ENCODE assay signal across 18 mouse cellular contexts in the genomic region with DNA sequence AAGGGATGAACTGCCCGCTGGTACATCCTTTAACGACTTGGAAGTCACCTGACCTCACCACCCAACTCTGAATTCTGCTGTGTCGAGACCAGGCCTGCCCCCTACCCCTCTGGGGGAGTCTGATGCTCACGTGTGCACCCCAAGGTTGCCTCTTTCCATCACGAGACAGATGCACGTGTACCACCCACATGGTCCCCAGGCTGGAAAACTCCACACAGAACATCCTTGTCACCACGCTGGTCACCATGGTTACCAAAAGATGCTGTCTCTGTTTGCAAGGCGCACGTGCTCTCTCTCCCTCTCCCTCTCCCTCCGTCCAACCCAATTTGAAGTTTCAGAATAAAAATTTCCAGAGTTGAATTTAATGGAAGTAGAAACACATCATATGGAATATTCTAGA. TPM values are rescaled to one million over a fixed set of nuclear protein-coding genes. Genes with fewer than 3 reads are reported as not detected.
DNase-seq lines count a peak whose midpoint lies in the region; ATAC-seq and TF ChIP-seq lines count a peak whose summit lies in the region.
"Had no signal": no experiment of that assay in that cellular context is flagged by ENCODE, and none has a peak within 500 bp of the region (broad histone marks: within the 10 kb centered on the region; RNA-seq: fewer than 3 reads in every experiment).

No protein-coding gene starts in this region.

- H3K27me3 ChIP-seq in forebrain, postnatal 0 days (ENCODE audit: insufficient read depth, low read length) = no peaks in the 10 kb centered on the region
- H3K27me3 ChIP-seq in forebrain, embryonic 10.5 days (ENCODE audit: poor library complexity, severe bottlenecking) = no peaks in the 10 kb centered on the region
- H3K27me3 ChIP-seq in kidney, adult 2 months (replicated peaks; ENCODE audit: control insufficient read depth, insufficient read depth, low read length) = no peaks in the 10 kb centered on the region
- H3K27me3 ChIP-seq in neural tube, embryonic 15.5 days (replicated peaks) = no peaks in the 10 kb centered on the region
- H3K27me3 ChIP-seq: lung, embryonic 15.5 days had no signal

- H3K4me1 ChIP-seq in forebrain, postnatal 0 days (ENCODE audit: insufficient read depth) = peaks cover 6% of the 10 kb centered on the region; the same call in 1 of the 2 replicates
- H3K4me1 ChIP-seq in forebrain, embryonic 10.5 days = peaks cover 12% of the 10 kb centered on the region
- no peaks in the 10 kb centered on the region for H3K4me1 ChIP-seq in kidney, adult 2 months (ENCODE audit: control insufficient read depth, insufficient read depth, low read length)
- H3K4me1 ChIP-seq in neural tube, embryonic 15.5 days = peaks cover 13% of the 10 kb centered on the region
- H3K4me1 ChIP-seq: lung, embryonic 15.5 days had no signal

- H3K9me3 ChIP-seq in forebrain, postnatal 0 days (ENCODE audit: low read length) = no peaks in the 10 kb centered on the region
- no peaks in the 10 kb centered on the region for H3K9me3 ChIP-seq in forebrain, embryonic 10.5 days
- no peaks in the 10 kb centered on the region for H3K9me3 ChIP-seq in neural tube, embryonic 15.5 days (replicated peaks)
- H3K9me3 ChIP-seq: heart, embryonic 13.5 days; hindbrain, embryonic 10.5 days; lung, embryonic 15.5 days; neural tube, embryonic 13.5 days had no signal

- intact Hi-C loops in left cerebral cortex, postnatal 36 days (cut with DNase I) = no loop called here

- TF ChIP-seq POLR2A in kidney, adult 2 months (IDR thresholded peaks at IDR 0.05; ENCODE audit: low read depth, low read length) = no peak

- no peak overlapping the region for H3K27ac ChIP-seq in forebrain, postnatal 0 days (ENCODE audit: low read depth, low read length)
- no peak overlapping the region for H3K27ac ChIP-seq in forebrain, embryonic 10.5 days
- no peak overlapping the region for H3K27ac ChIP-seq in kidney, adult 2 months (ENCODE audit: insufficient read depth, low read depth, low read length)
- H3K27ac ChIP-seq in neural tube, embryonic 15.5 days (replicated peaks) = no peak overlapping the region
- H3K27ac ChIP-seq: heart, embryonic 13.5 days; hindbrain, embryonic 10.5 days; lung, embryonic 15.5 days; neural tube, embryonic 13.5 days had no signal

- WGBS in forebrain, postnatal 0 days = 51% methylated on average over 10 of the region's 10 CpGs
- whole genome bisulfite sequencing in forebrain, embryonic 10.5 days = 70% methylated on average over 10 of the region's 10 CpGs
- WGBS in kidney, adult 2 months = 59% methylated on average over 10 of the region's 10 CpGs
- WGBS in neural tube, embryonic 15.5 days = 61% methylated on average over 10 of the region's 10 CpGs

- H3K4me3 ChIP-seq in forebrain, postnatal 0 days (ENCODE audit: low read depth, low read length) = no peak overlapping the region
- no peak overlapping the region for H3K4me3 ChIP-seq in forebrain, embryonic 10.5 days
- H3K4me3 ChIP-seq in kidney, adult 2 months (ENCODE audit: insufficient read depth, low read depth, low read length) = no peak overlapping the region
- H3K4me3 ChIP-seq in neural tube, embryonic 15.5 days (replicated peaks) = no peak overlapping the region
- H3K4me3 ChIP-seq: heart, embryonic 13.5 days; hindbrain, embryonic 10.5 days; lung, embryonic 15.5 days; neural tube, embryonic 13.5 days had no signal

- H3K9ac ChIP-seq in forebrain, postnatal 0 days = no peak overlapping the region
- H3K9ac ChIP-seq in neural tube, embryonic 15.5 days (replicated peaks) = no peak overlapping the region
- H3K9ac ChIP-seq: heart, embryonic 13.5 days; lung, embryonic 15.5 days; neural tube, embryonic 13.5 days had no signal

- no peak for TF ChIP-seq CTCF in forebrain, postnatal 0 days (IDR thresholded peaks at IDR 0.05; ENCODE audit: low read depth)
- TF ChIP-seq CTCF in kidney, adult 2 months (conservative IDR thresholded peaks at IDR 0.05; ENCODE audit: insufficient read depth, insufficient read length, low read depth, low read length) = no peak

- peak; percentile 44 for DNase-seq in forebrain, postnatal 0 days
- DNase-seq in forebrain, embryonic 10.5 days (ENCODE audit: extremely low spot score, low spot score) = no peak
- DNase-seq in layer of hippocampus, postnatal 14 days (ENCODE audit: low spot score in 2 of 2) = peak; percentile 59 to 86
- DNase-seq in left cerebral cortex, postnatal 36 days (ENCODE audit: low spot score in 2 of 2) = peak; percentile 71 to 82
- DNase-seq in kidney, postnatal 4 days = no peak
- no peak for DNase-seq in cerebellum, postnatal 36 days
- DNase-seq in kidney, adult 2 months = no peak
- DNase-seq: cerebellum, adult 8-10 months; embryo, embryonic 11 days; kidney, postnatal 10 days; liver; retina, postnatal 1 day; thymus, adult 2 months had no signal

- H3K36me3 ChIP-seq in forebrain, postnatal 0 days (ENCODE audit: insufficient read depth) = no peaks in the 10 kb centered on the region
- H3K36me3 ChIP-seq in forebrain, embryonic 10.5 days (replicated peaks) = no peaks in the 10 kb centered on the region
- no peaks in the 10 kb centered on the region for H3K36me3 ChIP-seq in kidney, adult 2 months (ENCODE audit: control insufficient read depth, insufficient read depth, low read length)
- no peaks in the 10 kb centered on the region for H3K36me3 ChIP-seq in neural tube, embryonic 15.5 days
- H3K36me3 ChIP-seq: heart, embryonic 13.5 days; hindbrain, embryonic 10.5 days; lung, embryonic 15.5 days; neural tube, embryonic 13.5 days had no signal

- peak; percentile 51 for ATAC-seq in forebrain, postnatal 0 days
- ATAC-seq in neural tube, embryonic 15.5 days (ENCODE audit: low FRiP score) = no peak

- H3K4me2 ChIP-seq in forebrain, postnatal 0 days (ENCODE audit: low read depth) = no peak overlapping the region
- H3K4me2 ChIP-seq in neural tube, embryonic 15.5 days = no peak overlapping the region
- H3K4me2 ChIP-seq: heart, embryonic 13.5 days; lung, embryonic 15.5 days; neural tube, embryonic 13.5 days had no signal

RNA-seq across cellular contexts. Expression of gene Dpp9, which starts 11.2 kb away (rescaled TPM):
- total RNA-seq in forebrain, postnatal 0 days (2014; rRNA removed) = 16.2 and 21.9 TPM in 2 replicates
- polyA plus RNA-seq in forebrain, postnatal 0 days (2015; fragmentation: Nextera tagmentation; extraction: Ambion mirVana) = 16.1 and 19.5 TPM in 2 replicates
- 49.7 and 51.2 TPM in 2 replicates for polyA plus RNA-seq in forebrain, embryonic 10.5 days (2016; fragmentation: Nextera tagmentation; extraction: Ambion mirVana)
- total RNA-seq in layer of hippocampus, postnatal 14 days (2021) = 10 to 100 TPM; 49.4 to 52.4 TPM
- 10 to 100 TPM; 68.7 to 72.1 TPM for total RNA-seq in left cerebral cortex, postnatal 36 days (2021)
- polyA plus RNA-seq in kidney, adult 2 months (2012; rRNA removed) = 35.6 and 40.9 TPM in 2 replicates
- 22.4 and 27.2 TPM in 2 replicates for polyA plus RNA-seq in neural tube, embryonic 15.5 days (2015; fragmentation: Nextera tagmentation; extraction: Ambion mirVana)

RNA-seq across cellular contexts. Expression of gene Fem1a, which starts 26.7 kb away (rescaled TPM):
- 44.2 and 53.6 TPM in 2 replicates for total RNA-seq in forebrain, postnatal 0 days (2014; rRNA removed)
- 15.4 and 17.2 TPM in 2 replicates for polyA plus RNA-seq in forebrain, postnatal 0 days (2015; fragmentation: Nextera tagmentation; extraction: Ambion mirVana)
- 11.5 and 13.2 TPM in 2 replicates for polyA plus RNA-seq in forebrain, embryonic 10.5 days (2016; fragmentation: Nextera tagmentation; extraction: Ambion mirVana)
- total RNA-seq in layer of hippocampus, postnatal 14 days (2021) = 10 to 100 TPM; 41.6 to 44.7 TPM
- 10 to 100 TPM; 33.0 to 35.4 TPM for total RNA-seq in left cerebral cortex, postnatal 36 days (2021)
- polyA plus RNA-seq in kidney, adult 2 months (2012; rRNA removed) = 23.7 and 28.2 TPM in 2 replicates
- 16.2 and 16.9 TPM in 2 replicates for polyA plus RNA-seq in neural tube, embryonic 15.5 days (2015; fragmentation: Nextera tagmentation; extraction: Ambion mirVana)

RNA-seq across cellular contexts. Expression of gene Mydgf, which starts 46.2 kb away (rescaled TPM):
- 52.3 and 65.1 TPM in 2 replicates for total RNA-seq in forebrain, postnatal 0 days (2014; rRNA removed)
- polyA plus RNA-seq in forebrain, postnatal 0 days (2015; fragmentation: Nextera tagmentation; extraction: Ambion mirVana) = 65.7 and 75.0 TPM in 2 replicates
- 75.5 and 78.5 TPM in 2 replicates for polyA plus RNA-seq in forebrain, embryonic 10.5 days (2016; fragmentation: Nextera tagmentation; extraction: Ambion mirVana)
- 10 to 100 TPM; 43.3 to 46.0 TPM for total RNA-seq in layer of hippocampus, postnatal 14 days (2021)
- 10 to 100 TPM; 39.7 to 43.9 TPM for total RNA-seq in left cerebral cortex, postnatal 36 days (2021)
- polyA plus RNA-seq in kidney, adult 2 months (2012; rRNA removed) = 60.6 and 71.7 TPM in 2 replicates
- 80.3 and 82.3 TPM in 2 replicates for polyA plus RNA-seq in neural tube, embryonic 15.5 days (2015; fragmentation: Nextera tagmentation; extraction: Ambion mirVana)

RNA-seq across cellular contexts. Expression of gene Ticam1, which starts 46.6 kb away (rescaled TPM):
- 1.9 and 2.5 TPM in 2 replicates for total RNA-seq in forebrain, postnatal 0 days (2014; rRNA removed)
- polyA plus RNA-seq in forebrain, postnatal 0 days (2015; fragmentation: Nextera tagmentation; extraction: Ambion mirVana) = 1.2 and 1.5 TPM in 2 replicates
- polyA plus RNA-seq in forebrain, embryonic 10.5 days (2016; fragmentation: Nextera tagmentation; extraction: Ambion mirVana) = 2.4 and 2.6 TPM in 2 replicates
- total RNA-seq in layer of hippocampus, postnatal 14 days (2021) = 1 to 10 TPM; 6.2 to 7.4 TPM
- 1 to 10 TPM; 4.9 to 5.3 TPM for total RNA-seq in left cerebral cortex, postnatal 36 days (2021)
- polyA plus RNA-seq in kidney, adult 2 months (2012; rRNA removed) = 33.3 and 34.7 TPM in 2 replicates
- 1.2 and 2.9 TPM in 2 replicates for polyA plus RNA-seq in neural tube, embryonic 15.5 days (2015; fragmentation: Nextera tagmentation; extraction: Ambion mirVana)

Comparison
In these comparisons a context has a peak if more than half of its experiments do, and no peak if none do; other contexts are left out.
1. DNase-seq: peak in forebrain, postnatal 0 days (single experiment), layer of hippocampus, postnatal 14 days (2 of 2) and left cerebral cortex, postnatal 36 days (2 of 2); none in forebrain, embryonic 10.5 days (single experiment), kidney, postnatal 4 days (0 of 2), cerebellum, postnatal 36 days (0 of 2) and kidney, adult 2 months (single experiment).